Mouse (Mus musculus): Measurements from ENCODE around the gene Pfdn6.

DNA sequence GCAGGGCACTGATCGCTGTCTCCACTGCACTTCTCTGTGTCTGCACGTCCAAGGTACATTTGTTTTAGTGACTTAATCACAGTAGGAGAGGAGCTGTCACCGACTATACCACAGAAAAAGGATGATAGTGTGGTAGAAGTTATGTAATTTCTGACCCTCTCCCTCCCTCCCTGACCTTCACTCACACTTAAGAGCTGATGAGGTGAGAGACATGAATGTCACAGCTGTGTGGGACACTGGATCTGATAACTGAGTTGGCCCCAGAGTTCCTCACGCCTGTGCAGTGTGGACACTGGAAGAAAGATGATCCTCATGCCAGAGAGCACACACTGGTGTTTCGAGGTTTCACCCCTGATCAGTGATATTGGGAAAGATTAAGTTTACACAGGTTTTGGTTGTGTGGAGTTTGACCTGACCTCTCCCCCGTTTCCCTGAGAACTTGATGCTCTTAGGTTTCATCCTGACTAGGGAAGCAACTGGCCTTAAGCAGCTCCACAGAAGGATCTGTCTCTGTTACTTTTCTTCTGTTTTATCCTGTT lies 39.4 kb upstream of the Pfdn6 start:
- TF ChIP-seq CTCF (IDR thresholded peaks at IDR 0.05; ENCODE audit: insufficient read depth, low read depth, low read length): no peak
- no peak for TF ChIP-seq POLR2A (IDR thresholded peaks at IDR 0.05; ENCODE audit: insufficient read depth, low read depth, low read length)
